Mouse (Mus musculus) CD4-positive, CD25-positive, alpha-beta regulatory T cell, adult 4 months (primary cell): Measurements from ENCODE around the gene Ift43. TPM values are rescaled to one million over a fixed set of nuclear protein-coding genes. Genes with fewer than 3 reads are reported as not detected.

Source experiments
- ATAC-seq: one replicate; pipeline ENCODE4 v1.8.0; 2017
- polyA plus RNA-seq, 2 experiments: library from polyadenylated mRNA; unstranded; fragments of 100-300 nt; shearing (Covaris generic); gene quantifications; one replicate each; pipeline ENCODE4 v1.2.1; 2017

The Ift43 gene
- polyA plus RNA-seq, 2 experiments from 2014 or later: 4.0 to 4.7 TPM

DNA sequence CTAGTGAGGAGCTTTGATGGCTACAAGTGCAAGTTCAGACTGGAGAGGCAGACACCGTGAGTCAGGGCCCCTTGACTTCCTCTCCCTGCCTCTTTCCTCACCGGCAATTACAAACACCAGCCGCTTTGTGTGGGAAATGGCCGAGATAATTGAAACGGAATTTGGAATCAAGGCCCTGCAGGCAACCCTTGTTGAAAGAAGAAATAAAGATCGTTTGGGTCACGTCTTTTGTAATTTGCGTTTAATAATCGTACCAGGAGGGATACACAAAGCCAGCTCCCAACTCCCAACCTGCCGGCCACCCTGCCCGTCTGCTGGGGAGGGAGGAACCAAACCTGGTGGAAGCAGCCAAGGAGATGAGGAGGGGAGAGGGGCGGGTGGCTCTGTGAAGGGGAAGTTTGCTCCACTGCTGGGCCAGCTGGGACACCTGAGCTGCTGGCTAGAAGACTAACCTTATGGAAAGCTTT lies 93.2 kb downstream of the Ift43 start:
- no peak for ATAC-seq

DNA sequence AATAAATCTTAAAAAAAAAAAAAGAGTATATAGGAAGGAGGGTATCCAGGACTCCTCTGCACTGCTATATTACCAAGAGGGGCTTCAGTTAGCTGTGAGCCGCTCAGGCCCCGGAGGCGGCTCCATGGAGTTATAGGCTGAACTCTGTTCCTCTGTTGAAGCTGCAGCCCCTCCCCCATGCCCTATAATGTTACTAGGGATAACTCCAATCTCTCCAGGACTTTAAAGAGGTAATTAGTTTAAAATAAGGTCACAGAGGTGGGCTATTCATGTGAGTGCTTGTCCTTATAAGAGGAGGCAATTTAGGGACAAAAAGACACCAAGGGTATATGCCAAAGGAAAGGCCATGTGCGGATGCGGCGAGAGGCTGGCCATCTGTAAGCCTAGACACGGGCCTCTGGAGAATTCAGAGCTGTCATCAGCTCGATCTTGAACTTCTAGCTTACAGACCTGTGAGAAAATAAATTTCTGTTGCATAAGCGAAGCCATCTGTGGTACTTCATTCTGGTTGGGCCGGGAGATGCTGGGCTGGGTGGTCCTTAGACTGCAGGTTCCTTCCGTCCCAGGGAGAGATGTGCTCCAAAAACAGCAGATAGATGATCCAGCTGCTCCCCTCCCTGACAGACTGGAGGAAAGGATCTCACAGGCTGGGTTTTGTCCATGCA lies 94.5 kb downstream of the Ift43 start:
- ATAC-seq: no peak

DNA sequence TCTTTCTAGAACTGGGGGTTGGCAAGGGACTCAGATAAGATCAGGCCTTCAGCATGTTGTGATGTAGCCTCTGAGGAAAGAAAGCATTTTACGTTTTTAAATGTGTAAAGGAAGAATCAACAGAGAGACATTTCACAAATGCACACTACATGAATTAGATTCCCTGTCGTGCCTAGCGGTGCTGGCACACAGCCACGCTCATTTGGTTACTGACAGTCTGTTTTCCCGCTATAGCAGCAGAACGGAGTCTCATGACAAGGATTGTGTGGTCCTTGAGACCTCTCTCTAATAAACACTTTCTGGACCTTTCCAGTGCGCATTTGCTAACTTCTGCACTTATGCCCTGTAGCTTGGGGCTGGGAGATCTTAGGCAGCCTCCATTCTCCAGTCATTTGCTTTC lies 96.9 kb downstream of the Ift43 start:
- ATAC-seq: no peak

DNA sequence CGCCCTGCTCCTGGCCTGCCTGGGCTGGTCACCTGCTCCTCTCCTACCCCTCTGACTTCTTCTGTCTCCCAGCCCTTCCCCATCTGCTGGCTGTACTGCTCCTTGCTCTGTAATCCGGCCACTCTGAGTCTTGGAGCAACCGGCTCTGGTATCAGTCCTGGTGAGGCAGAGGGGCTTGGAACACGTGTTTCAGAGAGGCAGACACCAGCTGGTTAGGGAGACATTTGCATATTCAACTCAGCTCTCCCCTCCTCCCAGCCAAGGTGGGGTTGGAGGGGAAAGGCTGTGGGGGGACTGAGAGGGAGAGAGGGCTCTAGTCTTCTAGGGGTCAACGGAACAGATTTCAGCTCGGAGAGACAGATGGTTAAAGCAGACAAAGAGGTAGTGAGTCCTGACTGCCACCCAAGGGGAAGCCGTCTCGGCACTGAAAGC lies 99.0 kb downstream of the Ift43 start:
- no peak for ATAC-seq

DNA sequence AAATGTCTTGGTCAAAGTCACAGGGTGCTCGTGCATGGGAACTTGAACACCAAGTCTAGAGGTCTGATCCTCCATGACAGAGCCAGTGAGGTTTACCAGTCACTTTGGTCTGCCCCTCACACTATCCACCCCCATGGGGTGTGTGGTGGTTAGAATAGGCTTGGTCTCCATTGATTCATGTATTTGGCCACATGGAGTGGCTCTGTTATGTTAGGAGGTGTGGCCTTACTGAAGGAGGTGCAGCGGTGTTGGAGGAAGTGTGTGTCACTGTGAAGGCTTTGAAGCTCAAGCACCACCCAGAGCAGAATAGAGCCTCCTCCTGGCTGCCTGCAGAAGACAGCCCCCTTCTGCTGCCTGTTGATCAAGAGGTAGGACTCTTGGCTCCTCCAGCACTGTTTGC lies 99.5 kb downstream of the Ift43 start:
- no peak for ATAC-seq

DNA sequence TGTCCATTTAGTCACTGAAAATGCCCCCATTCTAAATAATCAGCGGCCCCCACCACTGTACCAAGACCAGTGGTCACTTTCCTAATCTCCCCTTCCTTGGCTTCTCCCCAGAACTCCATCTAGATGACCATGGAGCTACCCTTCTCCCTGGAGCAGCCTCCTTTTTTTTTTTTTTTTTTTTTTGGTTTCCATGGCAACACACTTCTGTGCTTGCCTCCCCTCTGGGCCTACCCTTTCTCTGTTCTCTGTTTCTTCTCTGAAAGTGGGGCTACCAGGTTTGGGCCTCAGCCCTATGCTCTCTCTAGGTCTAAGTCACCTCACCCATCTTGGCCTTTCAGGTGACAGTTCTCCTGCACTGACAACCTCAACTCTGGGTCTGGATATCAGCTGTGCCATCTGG lies 100.1 kb downstream of the Ift43 start:
- no peak for ATAC-seq

DNA sequence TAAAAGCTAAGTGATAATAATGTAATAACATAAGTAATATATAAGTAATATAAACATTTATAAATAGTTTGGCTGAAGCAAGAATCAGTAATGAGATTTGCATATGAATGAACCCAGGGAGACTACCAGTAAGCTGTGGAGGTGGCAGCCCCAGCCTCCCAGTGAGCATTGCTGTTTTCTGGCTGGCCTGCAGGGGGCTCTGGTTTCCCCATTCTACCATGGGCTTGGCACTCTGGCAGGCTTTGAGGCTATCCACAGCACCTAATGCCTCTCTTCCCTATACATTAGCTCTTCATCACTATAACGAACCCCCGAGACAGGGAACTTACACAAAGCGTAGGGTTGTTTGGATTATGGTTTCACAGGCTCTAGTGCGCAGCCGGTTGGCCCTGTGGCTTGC lies 105.8 kb downstream of the Ift43 start:
- no peak for ATAC-seq

DNA sequence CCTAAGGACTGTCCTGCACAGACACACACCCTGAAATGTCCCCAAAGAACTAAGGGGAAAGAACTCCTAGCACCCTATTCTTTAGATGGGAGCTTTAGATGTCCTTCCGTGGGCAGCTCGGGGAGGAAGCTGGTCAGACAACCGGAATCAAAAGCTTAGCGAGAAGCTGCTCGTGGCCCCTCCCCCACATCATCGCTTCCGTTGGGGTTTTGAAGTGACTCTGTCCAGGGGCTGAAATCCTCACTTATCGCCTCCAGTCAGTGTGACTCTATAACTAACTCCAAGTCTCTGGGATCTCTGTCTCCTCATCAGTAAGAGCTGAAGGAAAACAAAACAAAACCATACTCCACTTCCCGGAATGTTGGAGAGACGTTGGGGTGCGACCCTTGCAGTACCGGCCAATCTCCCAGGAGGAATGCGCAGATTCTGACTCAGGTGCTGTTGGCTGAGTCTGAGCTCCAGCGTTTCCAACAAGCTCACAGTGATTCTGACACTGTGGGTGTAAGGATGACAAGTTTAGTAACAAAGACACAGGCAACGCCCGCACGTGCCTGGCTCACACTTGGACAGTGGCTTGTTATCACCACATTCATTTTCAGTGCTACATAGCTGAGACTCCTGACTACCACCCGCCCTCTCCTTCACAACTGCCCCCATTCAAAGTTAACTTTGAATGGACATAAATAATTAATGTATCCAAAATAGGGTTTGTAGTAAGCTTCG lies 107.4 kb downstream of the Ift43 start:
- ATAC-seq: no peak

DNA sequence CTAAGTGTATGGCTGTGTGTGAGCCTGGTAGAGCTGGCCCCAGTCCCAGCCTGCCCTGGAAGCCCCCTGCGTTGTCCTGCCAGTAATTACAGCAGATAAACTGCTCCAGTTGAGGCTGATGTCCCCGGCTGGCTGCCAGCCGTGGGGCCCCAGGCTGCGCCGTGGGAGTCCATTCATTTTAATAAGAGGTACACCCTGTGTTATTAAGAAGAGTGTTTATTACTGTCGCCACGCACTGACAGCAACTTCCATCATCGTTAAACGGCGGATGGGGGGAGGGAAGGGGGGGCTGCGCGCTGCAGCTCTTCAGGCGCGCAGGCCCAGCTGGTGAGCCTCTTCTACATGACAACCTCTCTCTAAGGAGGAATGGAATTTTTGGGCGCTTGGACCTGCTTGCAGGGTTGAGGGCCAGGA lies 109.7 kb downstream of the Ift43 start:
- no peak for ATAC-seq

DNA sequence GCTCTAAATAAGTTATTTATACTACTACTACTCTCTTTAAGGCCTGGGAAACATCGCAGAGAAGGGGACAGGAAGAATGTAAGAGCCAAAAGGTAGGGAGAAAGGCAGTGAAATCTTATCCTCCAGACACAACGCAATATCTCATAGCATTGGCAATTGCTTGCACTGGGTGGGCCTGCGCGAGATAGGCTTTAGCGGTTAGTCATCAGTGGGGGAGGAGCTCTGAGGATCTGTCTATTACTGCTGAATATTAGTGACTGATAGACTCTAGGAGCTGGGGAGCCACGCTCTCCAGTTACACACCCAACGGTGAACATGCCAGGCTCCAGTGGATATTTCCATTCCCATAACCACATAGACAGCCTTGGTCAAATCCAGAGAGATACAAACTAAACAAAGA lies 114.6 kb downstream of the Ift43 start:
- ATAC-seq: no peak

DNA sequence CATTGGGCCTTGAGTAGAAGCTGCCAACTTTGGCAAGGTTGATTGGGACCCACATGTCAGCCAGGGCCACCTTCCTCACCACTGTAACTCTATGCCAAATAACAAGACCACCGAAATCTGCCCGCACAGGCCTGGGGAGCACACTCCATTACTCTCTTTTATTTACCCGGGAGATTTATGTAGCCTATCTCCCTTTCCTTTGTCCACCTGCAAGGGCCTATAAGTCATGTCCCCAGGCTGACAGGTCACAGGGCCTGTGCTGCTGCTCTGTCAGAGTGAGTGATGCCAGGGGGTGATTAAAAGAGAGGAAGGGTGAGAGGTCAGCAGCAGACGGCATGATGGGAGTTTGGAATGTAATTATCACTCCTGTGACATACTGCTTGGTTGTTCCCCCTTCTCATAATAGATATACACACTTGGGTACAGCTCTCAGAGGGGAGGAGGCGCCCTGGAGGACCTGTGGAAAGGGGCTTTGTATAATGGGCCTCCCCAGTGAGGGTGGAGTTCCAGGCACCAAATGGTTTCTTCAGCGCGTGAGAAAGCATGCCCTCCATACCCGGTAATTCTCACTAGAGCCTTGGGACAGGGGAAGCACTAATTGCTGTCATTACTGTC lies 121.2 kb downstream of the Ift43 start:
- no peak for ATAC-seq

DNA sequence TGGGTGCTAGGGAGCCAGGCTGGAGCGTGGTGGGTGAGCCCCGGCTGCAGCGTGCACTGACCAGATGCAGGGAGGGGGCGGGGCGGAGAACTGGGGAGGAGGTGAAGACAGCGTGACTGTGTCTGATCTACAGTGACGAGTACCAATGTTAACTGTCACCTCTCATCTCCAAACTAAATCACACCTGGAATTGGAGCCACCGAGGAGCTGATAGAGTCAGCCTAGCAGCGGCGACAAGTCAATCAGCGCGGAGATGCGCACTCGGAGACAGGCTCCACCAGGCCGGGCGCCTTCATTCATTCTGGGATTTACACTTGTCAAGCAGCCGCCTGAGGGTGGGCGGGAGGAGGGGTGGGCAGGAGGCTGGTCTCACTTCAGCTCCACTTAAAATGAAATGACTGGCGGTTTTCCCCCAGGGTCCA lies 128.8 kb downstream of the Ift43 start:
- no peak for ATAC-seq

Other genes with a start within 250 kb of the Ift43 start
- under 1 TPM; 0.52 TPM for gene Tgfb3, start 3.5 kb upstream of the Ift43 start, polyA plus RNA-seq
- 10 to 100 TPM; 22.5 to 35.4 TPM for gene Gpatch2l, start 159.3 kb downstream of the Ift43 start, polyA plus RNA-seq